Mouse (Mus musculus) liver, embryonic 14.5 days (tissue): Measurements from ENCODE around the gene Crtac1.

ENCODE experiments used
- CTCF ChIP-seq: IDR thresholded peaks from 2 replicates; pipeline ENCODE4 v1.5.1; 2016; ENCODE audit warnings: antibody characterized with exemption, low read depth, control low read depth
- EP300 ChIP-seq: IDR thresholded peaks from 2 replicates; pipeline ENCODE4 v1.6.1; 2016; ENCODE audit warnings: antibody characterized with exemption, low read depth

DNA sequence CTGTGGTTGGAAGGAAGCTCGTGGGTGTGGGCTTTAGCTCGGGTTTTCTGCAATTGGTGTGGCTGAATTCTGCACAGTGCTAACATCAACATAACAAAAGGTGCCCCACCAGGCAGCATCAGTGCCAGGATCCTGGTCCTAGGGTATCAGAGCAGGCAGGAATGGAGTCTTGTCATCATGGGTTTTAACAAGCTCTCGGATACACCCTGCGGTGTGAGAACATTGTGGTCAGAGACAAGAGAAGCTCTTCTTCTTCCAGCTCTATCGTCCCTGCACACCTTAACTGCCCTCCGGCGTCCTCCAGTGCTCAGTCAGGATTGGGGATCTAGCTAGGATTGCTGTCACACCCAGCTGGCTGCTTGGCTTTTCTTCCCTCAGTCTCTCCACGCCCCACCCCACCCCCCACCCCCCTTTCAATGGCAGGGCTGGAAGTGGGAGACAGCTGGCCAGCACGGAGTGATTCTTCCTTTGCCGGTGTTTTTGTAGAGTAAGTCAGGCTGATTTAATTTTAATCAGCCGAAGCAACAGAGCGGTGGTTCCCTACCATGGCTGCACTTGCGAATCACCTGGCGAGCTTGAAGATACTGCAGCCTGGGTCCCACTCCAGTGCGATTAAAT, 46.5 kb downstream of the Crtac1 start:
- no peak for TF ChIP-seq CTCF
- TF ChIP-seq EP300 = no peak
